Mouse (Mus musculus) G1E (cell line): ENCODE data around the gene H60c. TPM values are rescaled to one million over a fixed set of nuclear protein-coding genes. Genes with fewer than 3 reads are reported as not detected.

ENCODE experiments used
- ATAC-seq: 2 replicates; pipeline ENCODE4 v1.8.0; 2016; ENCODE audit warnings: mild to moderate bottlenecking; ENCODE audit not compliant: insufficient number of reproducible peaks, poor library complexity, low FRiP score, severe bottlenecking; ENCODE audit errors: extremely low read depth
- DNase-seq: peaks from one replicate; pipeline ENCODE4 v3.0.0; 2012; ENCODE audit warnings: low spot score
- H3K27me3 ChIP-seq: 2 replicates; pipeline ENCODE4 v1.6.1; 2012; ENCODE audit warnings: mild to moderate bottlenecking, low read length, inconsistent platforms; ENCODE audit not compliant: insufficient read depth
- H3K36me3 ChIP-seq: replicated peaks from 2 replicates; pipeline ENCODE3; 2012; ENCODE audit warnings: mild to moderate bottlenecking, inconsistent platforms
- H3K4me1 ChIP-seq: 2 replicates; pipeline ENCODE4 v1.6.1; 2012; ENCODE audit warnings: low read depth, low read length, inconsistent platforms, mixed read lengths; ENCODE audit not compliant: insufficient read depth
- H3K4me3 ChIP-seq: 2 replicates; pipeline ENCODE4 v1.5.1; 2012; ENCODE audit warnings: low read depth, mild to moderate bottlenecking, inconsistent platforms, low read length, moderate library complexity, mixed read lengths
- H3K9me3 ChIP-seq: replicated peaks from 2 replicates; pipeline ENCODE4 v1.6.1; 2012; ENCODE audit warnings: inconsistent platforms
- CTCF ChIP-seq: IDR thresholded peaks from 2 replicates; pipeline ENCODE4 v1.5.1; 2012; ENCODE audit warnings: low read depth, low read length, inconsistent platforms, mixed read lengths
- GATA1 ChIP-seq: IDR thresholded peaks from 2 replicates; pipeline ENCODE4 v1.6.1; 2012; ENCODE audit warnings: borderline replicate concordance, low read length, inconsistent platforms, mixed read lengths
- GATA2 ChIP-seq: IDR thresholded peaks from 2 replicates; pipeline ENCODE4 v1.6.1; 2012; ENCODE audit warnings: low read depth, low read length, inconsistent platforms, borderline replicate concordance
- POLR2AphosphoS5 ChIP-seq: IDR thresholded peaks from 2 replicates; pipeline ENCODE4 v1.6.1; 2012; ENCODE audit warnings: low read depth, low read length, inconsistent platforms; ENCODE audit not compliant: insufficient replicate concordance
- TAL1 ChIP-seq: conservative IDR thresholded peaks from 2 replicates; pipeline ENCODE4 v1.6.1; 2012; ENCODE audit warnings: low read depth, low read length, inconsistent platforms, mixed read lengths
- polyA plus RNA-seq: library from polyadenylated mRNA; stranded (reverse); fragments of >175 nt; gene quantifications from 2 replicates; pipeline ENCODE4 v1.2.3, GENCODE M21; 2012
- total RNA-seq, 2 experiments: library from RNA; stranded (forward) in 1 of 2; stranded (reverse) in 1 of 2; fragments of 200-1000 nt in 1 of 2; fragments of >200 nt in 1 of 2; fragmentation: Nextera tagmentation in 1 of 2; gene quantifications; 2 replicates each; pipeline ENCODE4 v1.2.3; 2014 to 2017

The H60c gene
- total RNA-seq (2014; fragmentation: Nextera tagmentation), result 0.73 TPM in 1 of 2 replicates, not detected in the other
- total RNA-seq (2017), result 0.22 TPM in 1 of 2 replicates, not detected in the other
- not detected in 2 replicates for polyA plus RNA-seq

- Histone ChIP-seq H3K36me3 (no peaks in the 10 kb centered on the region), H3K9me3 (no peaks in the 10 kb centered on the region), H3K4me3 (no peak within 1 kb of the TSS), H3K4me1 (no peaks in the 10 kb centered on the region), H3K27me3 (no peaks in the 10 kb centered on the region)
- TF ChIP-seq GATA1 (no peak), POLR2AphosphoS5 (no peak), TAL1 (no peak), GATA2 (no peak), CTCF (no peak)
- ATAC-seq, result no peak
- DNase-seq, result no peak
Measured at GRCm38 (mm10) chr10:3267671-3268070, at the start of gene H60c. Gene H60c (minus strand): TSS chr10:3267771.

- no peaks in the 10 kb centered on the region for H3K9me3 ChIP-seq
- no peak for DNase-seq
- H3K36me3 ChIP-seq, result no peaks in the 10 kb centered on the region
- ATAC-seq, result no peak
- no peaks in the 10 kb centered on the region for H3K4me1 ChIP-seq
- H3K27me3 ChIP-seq, result no peaks in the 10 kb centered on the region
- H3K4me3 ChIP-seq, result no peak overlapping the region
- TF ChIP-seq TAL1 (no peak), GATA1 (no peak), POLR2AphosphoS5 (no peak), CTCF (no peak), GATA2 (no peak)
Measured at GRCm38 (mm10) chr10:3308821-3309206, 41.2 kb upstream of the H60c start.

- no peaks in the 10 kb centered on the region for H3K4me1 ChIP-seq
- TF ChIP-seq TAL1 (no peak), GATA2 (no peak), POLR2AphosphoS5 (no peak), CTCF (no peak), GATA1 (no peak)
- H3K9me3 ChIP-seq, result no peaks in the 10 kb centered on the region
- ATAC-seq (no peak), DNase-seq (no peak)
- H3K27me3 ChIP-seq, result no peaks in the 10 kb centered on the region
- H3K4me3 ChIP-seq, result no peak overlapping the region
- H3K36me3 ChIP-seq, result no peaks in the 10 kb centered on the region
Measured at GRCm38 (mm10) chr10:3308180-3308820, 40.7 kb upstream of the H60c start.

- no peaks in the 10 kb centered on the region for H3K27me3 ChIP-seq
- DNase-seq (no peak), ATAC-seq (no peak)
- H3K36me3 ChIP-seq, result no peaks in the 10 kb centered on the region
- H3K9me3 ChIP-seq, result no peaks in the 10 kb centered on the region
- TF ChIP-seq CTCF, result no peak
- no peak for TF ChIP-seq GATA2
- no peak for TF ChIP-seq POLR2AphosphoS5
- no peak for TF ChIP-seq GATA1
- TF ChIP-seq TAL1, result no peak
- no peaks in the 10 kb centered on the region for H3K4me1 ChIP-seq
- H3K4me3 ChIP-seq, result no peak overlapping the region
Measured at GRCm38 (mm10) chr10:3307752-3308151, 40.2 kb upstream of the H60c start.

- no peaks in the 10 kb centered on the region for H3K36me3 ChIP-seq
- TF ChIP-seq GATA1 (no peak), GATA2 (no peak), CTCF (no peak), TAL1 (no peak), POLR2AphosphoS5 (no peak)
- H3K4me3 ChIP-seq, result no peak overlapping the region
- H3K9me3 ChIP-seq, result no peaks in the 10 kb centered on the region
- ATAC-seq (no peak), DNase-seq (no peak)
- H3K4me1 ChIP-seq, result no peaks in the 10 kb centered on the region
- H3K27me3 ChIP-seq, result no peaks in the 10 kb centered on the region
Measured at GRCm38 (mm10) chr10:3293969-3294368, 26.4 kb upstream of the H60c start.

GRCm38 (mm10) chr10:3281047-3281446 is 13.5 kb upstream of the H60c start:
- no peaks in the 10 kb centered on the region for H3K9me3 ChIP-seq
- H3K36me3 ChIP-seq, result no peaks in the 10 kb centered on the region
- ATAC-seq (no peak), DNase-seq (no peak)
- H3K4me1 ChIP-seq, result no peaks in the 10 kb centered on the region
- H3K4me3 ChIP-seq, result no peak overlapping the region
- no peaks in the 10 kb centered on the region for H3K27me3 ChIP-seq
- TF ChIP-seq CTCF (no peak), GATA2 (no peak), POLR2AphosphoS5 (no peak)
